In genomic region chr6:51271128-51271480, GRCm38 (mm10) we compare ENCODE assay signal across 7 mouse cellular contexts.
A peak's percentile ranks its signal among the peaks of the same experiment; 100 is the strongest.
DNase-seq lines count a peak whose midpoint lies in the region; ATAC-seq lines count a peak whose summit lies in the region.

No protein-coding gene starts in this region.

- no peaks in the 10 kb centered on the region for H3K27me3 ChIP-seq in lung, embryonic 16.5 days (ENCODE audit: control insufficient read depth, insufficient read depth, low read depth, low read length)
- H3K27me3 ChIP-seq in forebrain, embryonic 10.5 days (ENCODE audit: poor library complexity, severe bottlenecking) = peaks cover 27% of the 10 kb centered on the region
- no peaks in the 10 kb centered on the region for H3K27me3 ChIP-seq in limb, embryonic 12.5 days
- H3K27me3 ChIP-seq in stomach, embryonic 14.5 days (ENCODE audit: control insufficient read depth, insufficient read depth, low read length) = no peaks in the 10 kb centered on the region

- no peaks in the 10 kb centered on the region for H3K36me3 ChIP-seq in lung, embryonic 16.5 days (ENCODE audit: control insufficient read depth, insufficient read depth, low read length)
- H3K36me3 ChIP-seq in forebrain, embryonic 10.5 days (replicated peaks) = no peaks in the 10 kb centered on the region
- H3K36me3 ChIP-seq in limb, embryonic 12.5 days = no peaks in the 10 kb centered on the region
- H3K36me3 ChIP-seq in stomach, embryonic 14.5 days (ENCODE audit: control insufficient read depth, insufficient read depth, low read length) = no peaks in the 10 kb centered on the region

- H3K4me1 ChIP-seq in lung, embryonic 16.5 days (replicated peaks; ENCODE audit: control insufficient read depth, insufficient read depth, low read length) = peaks cover 12% of the 10 kb centered on the region
- peaks cover 19% of the 10 kb centered on the region for H3K4me1 ChIP-seq in forebrain, embryonic 10.5 days
- peaks cover 12% of the 10 kb centered on the region for H3K4me1 ChIP-seq in limb, embryonic 12.5 days (replicated peaks)
- peaks cover 2% of the 10 kb centered on the region; the same call in 1 of the 2 replicates for H3K4me1 ChIP-seq in stomach, embryonic 14.5 days (ENCODE audit: control insufficient read depth, insufficient read depth, low read length)

- H3K27ac ChIP-seq in lung, embryonic 16.5 days (ENCODE audit: low read length) = peak overlapping the region; percentile 72
- peak overlapping the region; percentile 88 for H3K27ac ChIP-seq in forebrain, embryonic 10.5 days
- peak overlapping the region; percentile 89 for H3K27ac ChIP-seq in limb, embryonic 12.5 days
- H3K27ac ChIP-seq in stomach, embryonic 14.5 days (ENCODE audit: low read length) = peak overlapping the region; percentile 79

- 2% methylated on average over 16 of the region's 17 CpGs for WGBS in lung, embryonic 16.5 days
- WGBS in forebrain, embryonic 10.5 days = 3% methylated on average over 17 of the region's 17 CpGs
- 1% methylated on average over 17 of the region's 17 CpGs for WGBS in limb, embryonic 12.5 days
- WGBS in stomach, embryonic 14.5 days = 3% methylated on average over 17 of the region's 17 CpGs

- H3K4me2 ChIP-seq in lung, embryonic 16.5 days (ENCODE audit: low read depth, low read length) = peak overlapping the region; percentile 92
- peak overlapping the region; percentile 83 for H3K4me2 ChIP-seq in limb, embryonic 12.5 days
- peak overlapping the region; percentile 92 for H3K4me2 ChIP-seq in stomach, embryonic 14.5 days (replicated peaks; ENCODE audit: low read depth, low read length)

- no peak; the same call in 1 of the 2 replicates for ATAC-seq in lung, embryonic 16.5 days (ENCODE audit: low read depth)
- peak; percentile 84 for ATAC-seq in limb, embryonic 12.5 days (ENCODE audit: insufficient number of reproducible peaks, insufficient read depth, low FRiP score, low TSS enrichment, low read depth)
- peak; percentile 90 for ATAC-seq in stomach, embryonic 14.5 days (ENCODE audit: insufficient number of reproducible peaks, insufficient read depth, low FRiP score, low read depth)

- H3K9ac ChIP-seq in lung, embryonic 16.5 days (ENCODE audit: low read length) = peak overlapping the region; percentile 82
- H3K9ac ChIP-seq in limb, embryonic 12.5 days (replicated peaks) = peak overlapping the region; percentile 81; the same call in 1 of the 2 replicates
- H3K9ac ChIP-seq in stomach, embryonic 14.5 days (replicated peaks; ENCODE audit: low read depth, low read length) = no peak overlapping the region

- no peak for DNase-seq in lung, postnatal 36 days
- no peak for DNase-seq in forebrain, embryonic 10.5 days (ENCODE audit: extremely low spot score, low spot score)
- no peak for DNase-seq in left cerebral cortex, adult 18-20 months (ENCODE audit: low spot score in 2 of 2)
- no peak for DNase-seq in cerebellum, postnatal 25 days

- peak overlapping the region; percentile 83 for H3K4me3 ChIP-seq in lung, embryonic 16.5 days (ENCODE audit: low read length)
- H3K4me3 ChIP-seq in forebrain, embryonic 10.5 days = peak overlapping the region; percentile 83
- peak overlapping the region; percentile 80 for H3K4me3 ChIP-seq in limb, embryonic 12.5 days (replicated peaks)
- peak overlapping the region; percentile 90 for H3K4me3 ChIP-seq in stomach, embryonic 14.5 days (ENCODE audit: low read depth, low read length)

- H3K9me3 ChIP-seq in lung, embryonic 16.5 days (ENCODE audit: control insufficient read depth, low read length) = no peaks in the 10 kb centered on the region
- H3K9me3 ChIP-seq in forebrain, embryonic 10.5 days = no peaks in the 10 kb centered on the region
- no peaks in the 10 kb centered on the region for H3K9me3 ChIP-seq in limb, embryonic 12.5 days
- no peaks in the 10 kb centered on the region for H3K9me3 ChIP-seq in stomach, embryonic 14.5 days (ENCODE audit: control insufficient read depth, low read depth, low read length)
